Mouse (Mus musculus): ENCODE measurements around the gene Snx25. TPM values are rescaled to one million over a fixed set of nuclear protein-coding genes. Genes with fewer than 3 reads are reported as not detected.
A peak's percentile ranks its signal among the peaks of the same experiment; 100 is the strongest.

The Snx25 gene
- total RNA-seq, 1 experiment = 8.1 TPM

- Histone ChIP-seq H3K4me1 (ENCODE audit: control insufficient read depth in 2 of 2, insufficient read depth in 2 of 2, low read length in 2 of 2, poor library complexity in 1 of 2) (no peaks in the 10 kb centered on the region), H3K9me3 (ENCODE audit: control insufficient read depth, insufficient read depth, low read depth, low read length) (no peaks in the 10 kb centered on the region), H3K9ac (ENCODE audit: insufficient read depth, low read depth, low read length, poor library complexity, severe bottlenecking) (no peak overlapping the region), H3K4me3 (ENCODE audit: insufficient read depth in 1 of 2, low read depth in 1 of 2, low read length in 2 of 2, poor library complexity in 1 of 2, severe bottlenecking in 1 of 2) (no peak overlapping the region), H3K36me3 (ENCODE audit: control insufficient read depth, insufficient read depth, low read length, poor library complexity, severe bottlenecking) (no peaks in the 10 kb centered on the region), H3K27ac (ENCODE audit: insufficient read depth, low read depth, low read length, poor library complexity, severe bottlenecking) (no peak overlapping the region)
- no peak for DNase-seq (ENCODE audit: low read depth, low spot score)
- TF ChIP-seq ZC3H11A (IDR thresholded peaks at IDR 0.05; ENCODE audit: borderline replicate concordance, low read depth, low read length) (no peak), MAFK (IDR thresholded peaks at IDR 0.05; ENCODE audit: insufficient read depth, low read depth, low read length) (no peak), ZNF384 (IDR thresholded peaks at IDR 0.05; ENCODE audit: low read depth, low read length) (no peak), CHD2 (IDR thresholded peaks at IDR 0.05; ENCODE audit: low read depth, low read length) (no peak), HCFC1 (IDR thresholded peaks at IDR 0.05; ENCODE audit: borderline replicate concordance, insufficient read depth, low read length) (no peak)
- in situ Hi-C loops (cut with MboI; ENCODE audit: low sequenced_read_pairs in 2 of 2, unreplicated experiment in 2 of 2) = no loop called here
These were observed 127.6 kb downstream of the Snx25 start for GRCm38 (mm10) chr8:46024392-46024791.

GRCm38 (mm10) chr8:46022758-46023157, 129.2 kb downstream of the Snx25 start:
- H3K27ac ChIP-seq (ENCODE audit: insufficient read depth, low read depth, low read length, poor library complexity, severe bottlenecking) = no peak overlapping the region
- no peaks in the 10 kb centered on the region for H3K9me3 ChIP-seq (ENCODE audit: control insufficient read depth, insufficient read depth, low read depth, low read length)
- H3K4me1 ChIP-seq (ENCODE audit: control insufficient read depth in 2 of 2, insufficient read depth in 2 of 2, low read length in 2 of 2, poor library complexity in 1 of 2) = no peaks in the 10 kb centered on the region
- TF ChIP-seq ZC3H11A (IDR thresholded peaks at IDR 0.05; ENCODE audit: borderline replicate concordance, low read depth, low read length) (no peak), HCFC1 (IDR thresholded peaks at IDR 0.05; ENCODE audit: borderline replicate concordance, insufficient read depth, low read length) (no peak), CHD2 (IDR thresholded peaks at IDR 0.05; ENCODE audit: low read depth, low read length) (no peak), MAFK (IDR thresholded peaks at IDR 0.05; ENCODE audit: insufficient read depth, low read depth, low read length) (no peak), ZNF384 (IDR thresholded peaks at IDR 0.05; ENCODE audit: low read depth, low read length) (no peak)
- H3K36me3 ChIP-seq (ENCODE audit: control insufficient read depth, insufficient read depth, low read length, poor library complexity, severe bottlenecking) = no peaks in the 10 kb centered on the region
- in situ Hi-C loops (cut with MboI; ENCODE audit: low sequenced_read_pairs in 2 of 2, unreplicated experiment in 2 of 2) = no loop called here
- H3K4me3 ChIP-seq (ENCODE audit: insufficient read depth in 1 of 2, low read depth in 1 of 2, low read length in 2 of 2, poor library complexity in 1 of 2, severe bottlenecking in 1 of 2) = no peak overlapping the region
- DNase-seq (ENCODE audit: low read depth, low spot score) = no peak
- H3K9ac ChIP-seq (ENCODE audit: insufficient read depth, low read depth, low read length, poor library complexity, severe bottlenecking) = no peak overlapping the region

- H3K27ac ChIP-seq (ENCODE audit: insufficient read depth, low read depth, low read length, poor library complexity, severe bottlenecking) = no peak overlapping the region
These were observed 129.8 kb downstream of the Snx25 start for GRCm38 (mm10) chr8:46022203-46022602.

GRCm38 (mm10) chr8:46010746-46011680, 140.9 kb downstream of the Snx25 start:
- in situ Hi-C loops (cut with MboI; ENCODE audit: low sequenced_read_pairs in 2 of 2, unreplicated experiment in 2 of 2) = no loop called here
- TF ChIP-seq HCFC1 (IDR thresholded peaks at IDR 0.05; ENCODE audit: borderline replicate concordance, insufficient read depth, low read length) (no peak), ZNF384 (IDR thresholded peaks at IDR 0.05; ENCODE audit: low read depth, low read length) (no peak), CHD2 (IDR thresholded peaks at IDR 0.05; ENCODE audit: low read depth, low read length) (no peak)
- no peak overlapping the region for H3K4me3 ChIP-seq (ENCODE audit: insufficient read depth in 1 of 2, low read depth in 1 of 2, low read length in 2 of 2, poor library complexity in 1 of 2, severe bottlenecking in 1 of 2)
- H3K9me3 ChIP-seq (ENCODE audit: control insufficient read depth, insufficient read depth, low read depth, low read length) = no peaks in the 10 kb centered on the region
- peak; percentile 4 for DNase-seq (ENCODE audit: low read depth, low spot score)
- H3K27ac ChIP-seq (ENCODE audit: insufficient read depth, low read depth, low read length, poor library complexity, severe bottlenecking) = no peak overlapping the region
- no peaks in the 10 kb centered on the region for H3K36me3 ChIP-seq (ENCODE audit: control insufficient read depth, insufficient read depth, low read length, poor library complexity, severe bottlenecking)
- no peak overlapping the region for H3K9ac ChIP-seq (ENCODE audit: insufficient read depth, low read depth, low read length, poor library complexity, severe bottlenecking)
- no peaks in the 10 kb centered on the region for H3K4me1 ChIP-seq (ENCODE audit: control insufficient read depth in 2 of 2, insufficient read depth in 2 of 2, low read length in 2 of 2, poor library complexity in 1 of 2)

More at GRCm38 (mm10) chr8:46022203-46022602, 129.8 kb downstream of the Snx25 start:
- H3K9ac ChIP-seq (ENCODE audit: insufficient read depth, low read depth, low read length, poor library complexity, severe bottlenecking) = no peak overlapping the region
- no peak for TF ChIP-seq CHD2 (IDR thresholded peaks at IDR 0.05; ENCODE audit: low read depth, low read length)
- TF ChIP-seq ZC3H11A (IDR thresholded peaks at IDR 0.05; ENCODE audit: borderline replicate concordance, low read depth, low read length) = no peak
- no peak for TF ChIP-seq MAFK (IDR thresholded peaks at IDR 0.05; ENCODE audit: insufficient read depth, low read depth, low read length)
- no peak for TF ChIP-seq HCFC1 (IDR thresholded peaks at IDR 0.05; ENCODE audit: borderline replicate concordance, insufficient read depth, low read length)
- no peak for TF ChIP-seq ZNF384 (IDR thresholded peaks at IDR 0.05; ENCODE audit: low read depth, low read length)
- DNase-seq (ENCODE audit: low read depth, low spot score) = no peak
- no peaks in the 10 kb centered on the region for H3K4me1 ChIP-seq (ENCODE audit: control insufficient read depth in 2 of 2, insufficient read depth in 2 of 2, low read length in 2 of 2, poor library complexity in 1 of 2)
- no peaks in the 10 kb centered on the region for H3K36me3 ChIP-seq (ENCODE audit: control insufficient read depth, insufficient read depth, low read length, poor library complexity, severe bottlenecking)
- in situ Hi-C loops (cut with MboI; ENCODE audit: low sequenced_read_pairs in 2 of 2, unreplicated experiment in 2 of 2) = no loop called here
- H3K4me3 ChIP-seq (ENCODE audit: insufficient read depth in 1 of 2, low read depth in 1 of 2, low read length in 2 of 2, poor library complexity in 1 of 2, severe bottlenecking in 1 of 2) = no peak overlapping the region
- H3K9me3 ChIP-seq (ENCODE audit: control insufficient read depth, insufficient read depth, low read depth, low read length) = no peaks in the 10 kb centered on the region

Measured in ES-E14 (cell line).